Mouse (Mus musculus) neural tube, embryonic 13.5 days (tissue): ENCODE results near the gene Bach1. TPM values are rescaled to one million over a fixed set of nuclear protein-coding genes. Genes with fewer than 3 reads are reported as not detected.

ENCODE experiments used
- polyA plus RNA-seq: library from polyadenylated mRNA; unstranded; fragments of >200 nt; fragmentation: Nextera tagmentation; extraction: Ambion mirVana; gene quantifications from 2 replicates; pipeline ENCODE4 v1.2.1, GENCODE M21; 2015

The Bach1 gene
- polyA plus RNA-seq, 1 experiment from 2014 or later = 19.6 TPM

Other genes starting within 250 kb of the Bach1 start
- gene Usp16, start 244.2 kb upstream of the Bach1 start, polyA plus RNA-seq = 44.3 and 57.0 TPM in 2 replicates
- 444 and 449 TPM in 2 replicates for gene Cct8, start 203.1 kb upstream of the Bach1 start, polyA plus RNA-seq
- gene Map3k7cl, start 145.6 kb upstream of the Bach1 start, polyA plus RNA-seq = 0.29 TPM in 1 of 2 replicates, not detected in the other